Mouse (Mus musculus) lung, postnatal 10 days (tissue): ENCODE data around the gene Rnf167.

ENCODE experiments used
- DNase-seq: peaks from one replicate; pipeline ENCODE4 v3.0.0; 2021

The Rnf167 gene

GRCm38 (mm10) chr11:70678576-70678975, 31.5 kb downstream of the Rnf167 start:
- DNase-seq, result no peak

GRCm38 (mm10) chr11:70679361-70679760, 32.3 kb downstream of the Rnf167 start:
- no peak for DNase-seq

GRCm38 (mm10) chr11:70679894-70680293, 32.9 kb downstream of the Rnf167 start:
- DNase-seq, result no peak

- no peak for DNase-seq
These were observed 34.1 kb downstream of the Rnf167 start for GRCm38 (mm10) chr11:70681170-70681569.

- DNase-seq, result peak; percentile 84
These were observed 35.0 kb downstream of the Rnf167 start for GRCm38 (mm10) chr11:70681897-70682581.

- DNase-seq, result no peak
These were observed 36.6 kb downstream of the Rnf167 start for GRCm38 (mm10) chr11:70683640-70684039.

- DNase-seq, result peak; percentile 40
These were observed 40.0 kb downstream of the Rnf167 start for GRCm38 (mm10) chr11:70686901-70687566.

- DNase-seq, result peak; percentile 95
These were observed 40.7 kb downstream of the Rnf167 start, which contains the start of gene Camta2 for GRCm38 (mm10) chr11:70687601-70688199. Camta2 (minus strand) TSS chr11:70688105.

GRCm38 (mm10) chr11:70688372-70688771, 41.3 kb downstream of the Rnf167 start:
- DNase-seq, result no peak

GRCm38 (mm10) chr11:70689578-70689977, 42.5 kb downstream of the Rnf167 start:
- no peak for DNase-seq

- DNase-seq, result no peak
These were observed 46.5 kb downstream of the Rnf167 start for GRCm38 (mm10) chr11:70693504-70693903.

GRCm38 (mm10) chr11:70697376-70697775, 50.3 kb downstream of the Rnf167 start:
- no peak for DNase-seq

GRCm38 (mm10) chr11:70699051-70699450, 52.0 kb downstream of the Rnf167 start:
- no peak for DNase-seq

GRCm38 (mm10) chr11:70699722-70700556, 52.9 kb downstream of the Rnf167 start, which contains the start of the genes Inca1 and Kif1c:
Inca1 (minus strand) TSS chr11:70700155.
Kif1c (plus strand) TSS chr11:70700548.
- DNase-seq, result peak; percentile 96

GRCm38 (mm10) chr11:70700613-70701012, 53.6 kb downstream of the Rnf167 start:
- peak; percentile 82 for DNase-seq
